Mouse (Mus musculus) myocyte (in vitro differentiated cells): ENCODE measurements at regions not wholly inside any gene's neighbourhood (a gene's known extent, or its start where the extent isn't known, plus 50 kb on each side); places are given as distances from the start of the nearest gene placed in this dataset.

Source experiments
- H3K27me3 ChIP-seq: one replicate; pipeline ENCODE4 v1.6.1; 2011; ENCODE audit not compliant: control insufficient read depth, insufficient read depth, insufficient read length
- H3K36me3 ChIP-seq: one replicate; pipeline ENCODE4 v1.6.1; 2011; ENCODE audit not compliant: control insufficient read depth, insufficient read depth
- H3K4me2 ChIP-seq: one replicate; pipeline ENCODE4 v1.6.1; 2011; ENCODE audit warnings: low read depth, control low read depth
- H3K4me3 ChIP-seq: one replicate; pipeline ENCODE4 v1.5.1; 2011; ENCODE audit warnings: mild to moderate bottlenecking, control low read depth, moderate library complexity
- H3K79me2 ChIP-seq: one replicate; pipeline ENCODE4 v1.6.1; 2011; ENCODE audit not compliant: control insufficient read depth, insufficient read depth
- H3ac ChIP-seq: one replicate; pipeline ENCODE4 v1.6.1; 2011; ENCODE audit not compliant: control insufficient read depth, insufficient read length
- CEBPB ChIP-seq: IDR thresholded peaks from 2 replicates; pipeline ENCODE4 v1.6.1; 2011; ENCODE audit warnings: mild to moderate bottlenecking, moderate library complexity; ENCODE audit not compliant: poor library complexity, insufficient read depth, severe bottlenecking
- E2F4 ChIP-seq: IDR thresholded peaks from one replicate; pipeline ENCODE4 v1.6.1; 2011; ENCODE audit warnings: mild to moderate bottlenecking, control low read depth, moderate library complexity; ENCODE audit not compliant: insufficient read depth
- MAX ChIP-seq: IDR thresholded peaks from one replicate; pipeline ENCODE4 v1.6.1; 2011; ENCODE audit warnings: low read depth, mild to moderate bottlenecking, control low read depth
- MYOD1 ChIP-seq, 3 experiments: IDR thresholded peaks; one replicate each; pipeline ENCODE4 v1.6.1; 2011; ENCODE audit warnings: control low read depth in 2 of 3, low read depth in 2 of 3, mild to moderate bottlenecking in 2 of 3, moderate library complexity in 1 of 3; ENCODE audit not compliant: insufficient read length in 2 of 3, control insufficient read depth in 1 of 3
- MYOG ChIP-seq, 3 experiments: IDR thresholded peaks; one replicate each; pipeline ENCODE4 v1.6.1; 2011; ENCODE audit warnings: control low read depth in 2 of 3, low read depth in 2 of 3, mild to moderate bottlenecking in 2 of 3; ENCODE audit not compliant: insufficient read length in 2 of 3, control insufficient read depth in 1 of 3, insufficient read depth in 1 of 3
- POLR2A ChIP-seq: IDR thresholded peaks from one replicate; pipeline ENCODE4 v1.6.1; 2011; ENCODE audit warnings: low read depth, mild to moderate bottlenecking, control low read depth, moderate library complexity; ENCODE audit not compliant: insufficient read length
- POLR2AphosphoS2 ChIP-seq: IDR thresholded peaks from one replicate; pipeline ENCODE4 v1.6.1; 2011; ENCODE audit warnings: low read depth, control low read depth; ENCODE audit not compliant: insufficient read length
- REST ChIP-seq: IDR thresholded peaks from one replicate; pipeline ENCODE4 v1.6.1; 2011; ENCODE audit warnings: mild to moderate bottlenecking, control low read depth, moderate library complexity; ENCODE audit not compliant: insufficient read depth, insufficient read length
- SRF ChIP-seq: IDR thresholded peaks from one replicate; pipeline ENCODE4 v1.6.1; 2011; ENCODE audit warnings: low read depth; ENCODE audit not compliant: control insufficient read depth, insufficient read length
- TCF12 ChIP-seq: IDR thresholded peaks from one replicate; pipeline ENCODE4 v1.6.1; 2011; ENCODE audit warnings: mild to moderate bottlenecking, control low read depth; ENCODE audit not compliant: poor library complexity, insufficient read depth, severe bottlenecking
- TCF3 ChIP-seq: IDR thresholded peaks from one replicate; pipeline ENCODE4 v1.6.1; 2011; ENCODE audit warnings: low read depth, control low read depth; ENCODE audit not compliant: insufficient read length
- USF1 ChIP-seq: IDR thresholded peaks from one replicate; pipeline ENCODE4 v1.6.1; 2011; ENCODE audit warnings: low read depth, mild to moderate bottlenecking, control low read depth, moderate library complexity

GRCm38 (mm10) chr7:125214036-125214435 lies 230.4 kb upstream of the Kdm8 start:
- Histone ChIP-seq H3K79me2 (no peaks in the 10 kb centered on the region), H3K4me2 (no peak overlapping the region), H3K36me3 (no peaks in the 10 kb centered on the region), H3ac (no peak overlapping the region), H3K4me3 (no peak overlapping the region), H3K27me3 (no peaks in the 10 kb centered on the region)
- TF ChIP-seq MYOD1 (IDR thresholded peaks at IDR 0.05; ENCODE audit: control insufficient read depth in 1 of 3, insufficient read length in 2 of 3, low read depth in 2 of 3) (no peak), TCF12 (no peak), POLR2A (no peak), MAX (no peak), SRF (no peak), REST (no peak), CEBPB (no peak), POLR2AphosphoS2 (no peak), USF1 (no peak), TCF3 (no peak), MYOG (IDR thresholded peaks at IDR 0.05; ENCODE audit: control insufficient read depth in 1 of 3, insufficient read depth in 1 of 3, insufficient read length in 2 of 3, low read depth in 2 of 3) (no peak), E2F4 (no peak)

- TF ChIP-seq MYOD1 (IDR thresholded peaks at IDR 0.05; ENCODE audit: control insufficient read depth in 1 of 3, insufficient read length in 2 of 3, low read depth in 2 of 3) (no peak), TCF12 (no peak), E2F4 (no peak), CEBPB (no peak), TCF3 (no peak), SRF (no peak), REST (no peak), POLR2A (no peak), MYOG (IDR thresholded peaks at IDR 0.05; ENCODE audit: control insufficient read depth in 1 of 3, insufficient read depth in 1 of 3, insufficient read length in 2 of 3, low read depth in 2 of 3) (no peak), MAX (no peak), USF1 (no peak), POLR2AphosphoS2 (no peak)
- no peak overlapping the region for H3K4me3 ChIP-seq
These were observed 226.8 kb upstream of the Kdm8 start for GRCm38 (mm10) chr7:125217630-125218029.

GRCm38 (mm10) chr7:125222684-125223083 lies 221.8 kb upstream of the Kdm8 start:
- Histone ChIP-seq H3K27me3 (no peaks in the 10 kb centered on the region), H3K4me2 (no peak overlapping the region), H3K79me2 (no peaks in the 10 kb centered on the region), H3K4me3 (no peak overlapping the region), H3K36me3 (no peaks in the 10 kb centered on the region), H3ac (no peak overlapping the region)
- TF ChIP-seq USF1: no peak
- TF ChIP-seq CEBPB: no peak
- no peak for TF ChIP-seq MAX
- no peak for TF ChIP-seq SRF
- no peak for TF ChIP-seq E2F4
- no peak for TF ChIP-seq TCF12
- no peak for TF ChIP-seq MYOD1 (IDR thresholded peaks at IDR 0.05; ENCODE audit: control insufficient read depth in 1 of 3, insufficient read length in 2 of 3, low read depth in 2 of 3)
- TF ChIP-seq POLR2A: no peak
- TF ChIP-seq TCF3: no peak
- no peak for TF ChIP-seq REST
- no peak for TF ChIP-seq MYOG (IDR thresholded peaks at IDR 0.05; ENCODE audit: control insufficient read depth in 1 of 3, insufficient read depth in 1 of 3, insufficient read length in 2 of 3, low read depth in 2 of 3)
- no peak for TF ChIP-seq POLR2AphosphoS2

More at GRCm38 (mm10) chr7:125217630-125218029, 226.8 kb upstream of the Kdm8 start:
- H3K27me3 ChIP-seq: no peaks in the 10 kb centered on the region
- no peak overlapping the region for H3K4me2 ChIP-seq
- H3ac ChIP-seq: no peak overlapping the region
- H3K79me2 ChIP-seq: no peaks in the 10 kb centered on the region
- no peaks in the 10 kb centered on the region for H3K36me3 ChIP-seq

GRCm38 (mm10) chr7:125234911-125235310 lies 209.6 kb upstream of the Kdm8 start:
- H3K4me2 ChIP-seq: no peak overlapping the region
- no peaks in the 10 kb centered on the region for H3K36me3 ChIP-seq
- no peaks in the 10 kb centered on the region for H3K79me2 ChIP-seq
- H3K27me3 ChIP-seq: no peaks in the 10 kb centered on the region
- H3ac ChIP-seq: no peak overlapping the region
- H3K4me3 ChIP-seq: no peak overlapping the region
- TF ChIP-seq TCF3 (no peak), USF1 (no peak), MYOD1 (IDR thresholded peaks at IDR 0.05; ENCODE audit: control insufficient read depth in 1 of 3, insufficient read length in 2 of 3, low read depth in 2 of 3) (no peak), TCF12 (no peak), SRF (no peak), MAX (no peak), MYOG (IDR thresholded peaks at IDR 0.05; ENCODE audit: control insufficient read depth in 1 of 3, insufficient read depth in 1 of 3, insufficient read length in 2 of 3, low read depth in 2 of 3) (no peak), REST (no peak), E2F4 (no peak), POLR2AphosphoS2 (no peak), POLR2A (no peak)

- no peaks in the 10 kb centered on the region for H3K27me3 ChIP-seq
- no peak overlapping the region for H3K4me2 ChIP-seq
- no peak overlapping the region for H3ac ChIP-seq
- H3K4me3 ChIP-seq: no peak overlapping the region
- H3K36me3 ChIP-seq: no peaks in the 10 kb centered on the region
- no peaks in the 10 kb centered on the region for H3K79me2 ChIP-seq
- TF ChIP-seq SRF: no peak
- no peak for TF ChIP-seq TCF3
- TF ChIP-seq REST: no peak
- TF ChIP-seq POLR2AphosphoS2: no peak
- TF ChIP-seq POLR2A: no peak
- no peak for TF ChIP-seq MYOG (IDR thresholded peaks at IDR 0.05; ENCODE audit: control insufficient read depth in 1 of 3, insufficient read depth in 1 of 3, insufficient read length in 2 of 3, low read depth in 2 of 3)
- TF ChIP-seq MAX: no peak
- TF ChIP-seq TCF12: no peak
These were observed 207.4 kb upstream of the Kdm8 start for GRCm38 (mm10) chr7:125237026-125237425.
